In genomic region chr13:72803374-72803773, GRCm38 (mm10) we compare ENCODE assay signal across 27 mouse cellular contexts.
DNase-seq lines count a peak whose midpoint lies in the region; ATAC-seq and TF ChIP-seq lines count a peak whose summit lies in the region.
"Had no signal": no experiment of that assay in that cellular context is flagged by ENCODE, and none has a peak within 500 bp of the region (broad histone marks: within the 10 kb centered on the region; RNA-seq: fewer than 3 reads in every experiment).

No protein-coding gene starts in this region.

- DNase-seq in hindbrain, embryonic 11.5 days (ENCODE audit: low spot score): peak; percentile 42
- no peak for DNase-seq in hindbrain, embryonic 10.5 days (ENCODE audit: low spot score)
- DNase-seq in midbrain, embryonic 14.5 days: peak; percentile 18
- no peak for DNase-seq in midbrain, postnatal 0 days (ENCODE audit: low spot score)
- DNase-seq in brain, embryonic 14.5 days (ENCODE audit: low read depth): peak; percentile 34
- peak; percentile 40 for DNase-seq in hindbrain, embryonic 14.5 days (ENCODE audit: low spot score)
- no peak for DNase-seq in liver, postnatal 0 days
- DNase-seq: adrenal gland, adult 2 months; adrenal gland, postnatal 14 days; cerebellum, adult 11-12 months; cerebellum, adult 8-10 months; cerebellum, postnatal 10 days; cerebellum, postnatal 36 days; embryo, embryonic 11 days; gastrocnemius, postnatal 10 days; gastrocnemius, postnatal 36 days; heart, postnatal 10 days had no signal

- TF ChIP-seq EP300 in liver, postnatal 0 days (IDR thresholded peaks at IDR 0.05; ENCODE audit: low read depth): no peak

- TF ChIP-seq POLR2A in brain, embryonic 14.5 days (IDR thresholded peaks at IDR 0.05; ENCODE audit: borderline replicate concordance, extremely low read depth, insufficient read depth, insufficient read length, poor library complexity, severe bottlenecking): no peak

- H3K4me2 ChIP-seq in hindbrain, embryonic 11.5 days (replicated peaks; ENCODE audit: low read depth, low read length): no peak overlapping the region
- H3K4me2 ChIP-seq in midbrain, embryonic 14.5 days (ENCODE audit: low read length): no peak overlapping the region
- H3K4me2 ChIP-seq in midbrain, postnatal 0 days (ENCODE audit: low read depth, low read length, poor library complexity, severe bottlenecking): no peak overlapping the region
- no peak overlapping the region for H3K4me2 ChIP-seq in hindbrain, embryonic 14.5 days (replicated peaks)
- no peak overlapping the region for H3K4me2 ChIP-seq in kidney, embryonic 14.5 days (replicated peaks; ENCODE audit: low read depth, low read length)
- H3K4me2 ChIP-seq in liver, postnatal 0 days (ENCODE audit: low read depth, low read length): no peak overlapping the region
- H3K4me2 ChIP-seq: embryonic facial prominence, embryonic 13.5 days; forebrain, embryonic 13.5 days; heart, embryonic 12.5 days; heart, embryonic 15.5 days; intestine, embryonic 15.5 days had no signal

- WGBS in hindbrain, embryonic 11.5 days: 47% methylated on average over 11 of the region's 11 CpGs
- 64% methylated on average over 11 of the region's 11 CpGs for WGBS in hindbrain, embryonic 10.5 days
- 38% methylated on average over 11 of the region's 11 CpGs for WGBS in midbrain, embryonic 14.5 days
- 42% methylated on average over 11 of the region's 11 CpGs for WGBS in midbrain, postnatal 0 days
- 25% methylated on average over 11 of the region's 11 CpGs for WGBS in hindbrain, embryonic 14.5 days
- 44% methylated on average over 11 of the region's 11 CpGs for WGBS in kidney, embryonic 14.5 days
- WGBS in liver, postnatal 0 days (ENCODE audit: insufficient replicate concordance): 60% methylated on average over 11 of the region's 11 CpGs

- TF ChIP-seq CTCF in midbrain, postnatal 0 days (IDR thresholded peaks at IDR 0.05): no peak
- no peak for TF ChIP-seq CTCF in brain, embryonic 14.5 days (IDR thresholded peaks at IDR 0.05; ENCODE audit: borderline replicate concordance, extremely low read depth, insufficient read depth, insufficient read length)
- no peak for TF ChIP-seq CTCF in liver, postnatal 0 days (IDR thresholded peaks at IDR 0.05; ENCODE audit: low read depth)

- H3K27ac ChIP-seq in hindbrain, embryonic 11.5 days (ENCODE audit: low read depth, low read length): no peak overlapping the region
- H3K27ac ChIP-seq in hindbrain, embryonic 10.5 days: no peak overlapping the region
- H3K27ac ChIP-seq in midbrain, embryonic 14.5 days (replicated peaks; ENCODE audit: low read depth, low read length): no peak overlapping the region
- no peak overlapping the region for H3K27ac ChIP-seq in midbrain, postnatal 0 days (ENCODE audit: low read depth, low read length)
- H3K27ac ChIP-seq in hindbrain, embryonic 14.5 days: no peak overlapping the region
- H3K27ac ChIP-seq in kidney, embryonic 14.5 days (ENCODE audit: low read depth, low read length): no peak overlapping the region
- H3K27ac ChIP-seq in liver, postnatal 0 days (ENCODE audit: low read depth): no peak overlapping the region
- H3K27ac ChIP-seq: embryonic facial prominence, embryonic 10.5 days; embryonic facial prominence, embryonic 13.5 days; forebrain, embryonic 10.5 days; forebrain, embryonic 13.5 days; heart, embryonic 15.5 days; intestine, embryonic 15.5 days had no signal

- H3K9ac ChIP-seq in hindbrain, embryonic 11.5 days (ENCODE audit: low read depth, low read length): no peak overlapping the region
- H3K9ac ChIP-seq in midbrain, embryonic 14.5 days (replicated peaks; ENCODE audit: low read length): no peak overlapping the region
- H3K9ac ChIP-seq in midbrain, postnatal 0 days (replicated peaks; ENCODE audit: low read length, poor library complexity, severe bottlenecking): no peak overlapping the region
- no peak overlapping the region for H3K9ac ChIP-seq in hindbrain, embryonic 14.5 days
- H3K9ac ChIP-seq in kidney, embryonic 14.5 days (ENCODE audit: low read depth, low read length): no peak overlapping the region
- H3K9ac ChIP-seq in liver, postnatal 0 days (replicated peaks): no peak overlapping the region
- H3K9ac ChIP-seq: embryonic facial prominence, embryonic 13.5 days; forebrain, embryonic 13.5 days; heart, embryonic 12.5 days; heart, embryonic 15.5 days; intestine, embryonic 15.5 days had no signal

- no peaks in the 10 kb centered on the region for H3K36me3 ChIP-seq in hindbrain, embryonic 11.5 days (ENCODE audit: control insufficient read depth, insufficient read depth, low read length)
- H3K36me3 ChIP-seq in hindbrain, embryonic 10.5 days: no peaks in the 10 kb centered on the region
- no peaks in the 10 kb centered on the region for H3K36me3 ChIP-seq in midbrain, embryonic 14.5 days (ENCODE audit: control insufficient read depth, insufficient read depth, low read length)
- no peaks in the 10 kb centered on the region for H3K36me3 ChIP-seq in midbrain, postnatal 0 days (ENCODE audit: insufficient read depth, low read length)
- no peaks in the 10 kb centered on the region for H3K36me3 ChIP-seq in hindbrain, embryonic 14.5 days (replicated peaks; ENCODE audit: control insufficient read depth, insufficient read depth)
- H3K36me3 ChIP-seq in kidney, embryonic 14.5 days (ENCODE audit: control insufficient read depth, insufficient read depth, low read length): no peaks in the 10 kb centered on the region
- no peaks in the 10 kb centered on the region for H3K36me3 ChIP-seq in liver, postnatal 0 days (replicated peaks; ENCODE audit: insufficient read depth, low read length)
- H3K36me3 ChIP-seq: embryonic facial prominence, embryonic 10.5 days; embryonic facial prominence, embryonic 13.5 days; forebrain, embryonic 10.5 days; heart, embryonic 12.5 days; heart, embryonic 15.5 days; intestine, embryonic 15.5 days had no signal

- 0 out of 2 replicates have a peak, but pooled peaks have one; percentile 33 for ATAC-seq in hindbrain, embryonic 11.5 days (ENCODE audit: low FRiP score)
- no peak for ATAC-seq in midbrain, embryonic 14.5 days (ENCODE audit: low FRiP score, low TSS enrichment)
- ATAC-seq in midbrain, postnatal 0 days (ENCODE audit: low FRiP score): no peak
- no peak for ATAC-seq in hindbrain, embryonic 14.5 days (ENCODE audit: low FRiP score)
- ATAC-seq in kidney, embryonic 14.5 days (ENCODE audit: low FRiP score, low TSS enrichment): no peak
- no peak for ATAC-seq in liver, postnatal 0 days
- ATAC-seq: CD4-positive, CD25-positive, alpha-beta regulatory T cell, adult 4 months; forebrain, embryonic 13.5 days; forebrain, embryonic 16.5 days; intestine, embryonic 15.5 days had no signal

- H3K9me3 ChIP-seq in hindbrain, embryonic 11.5 days (ENCODE audit: control insufficient read depth, low read length): no peaks in the 10 kb centered on the region
- no peaks in the 10 kb centered on the region for H3K9me3 ChIP-seq in hindbrain, embryonic 10.5 days
- no peaks in the 10 kb centered on the region for H3K9me3 ChIP-seq in midbrain, embryonic 14.5 days (ENCODE audit: control insufficient read depth, low read length)
- H3K9me3 ChIP-seq in midbrain, postnatal 0 days (ENCODE audit: low read length): no peaks in the 10 kb centered on the region
- 0 out of 2 replicates have a peak, but pooled peaks cover 3% of the 10 kb centered on the region for H3K9me3 ChIP-seq in hindbrain, embryonic 14.5 days (ENCODE audit: control insufficient read depth, low read length)
- no peaks in the 10 kb centered on the region for H3K9me3 ChIP-seq in kidney, embryonic 14.5 days (ENCODE audit: control insufficient read depth, low read length)
- no peaks in the 10 kb centered on the region for H3K9me3 ChIP-seq in liver, postnatal 0 days (ENCODE audit: low read length)
- H3K9me3 ChIP-seq: embryonic facial prominence, embryonic 10.5 days; embryonic facial prominence, embryonic 13.5 days; forebrain, embryonic 10.5 days; forebrain, embryonic 13.5 days; heart, embryonic 12.5 days; heart, embryonic 15.5 days; intestine, embryonic 15.5 days had no signal

- no peaks in the 10 kb centered on the region; the same call in 1 of the 2 replicates for H3K27me3 ChIP-seq in hindbrain, embryonic 11.5 days (ENCODE audit: control insufficient read depth, insufficient read depth, low read length)
- H3K27me3 ChIP-seq in hindbrain, embryonic 10.5 days (ENCODE audit: insufficient read depth, poor library complexity, severe bottlenecking): peaks cover 17% of the 10 kb centered on the region
- H3K27me3 ChIP-seq in midbrain, embryonic 14.5 days (ENCODE audit: control insufficient read depth, insufficient read depth, low read length): no peaks in the 10 kb centered on the region
- no peaks in the 10 kb centered on the region for H3K27me3 ChIP-seq in midbrain, postnatal 0 days (ENCODE audit: insufficient read depth, low read length)
- no peaks in the 10 kb centered on the region for H3K27me3 ChIP-seq in hindbrain, embryonic 14.5 days (ENCODE audit: control insufficient read depth, insufficient read depth, low read length)
- no peaks in the 10 kb centered on the region for H3K27me3 ChIP-seq in kidney, embryonic 14.5 days (ENCODE audit: control insufficient read depth, insufficient read depth, low read length)
- no peaks in the 10 kb centered on the region for H3K27me3 ChIP-seq in liver, postnatal 0 days (ENCODE audit: insufficient read depth, low read length)
- H3K27me3 ChIP-seq: heart, embryonic 12.5 days; heart, embryonic 15.5 days; intestine, embryonic 15.5 days had no signal

- H3K4me1 ChIP-seq in hindbrain, embryonic 11.5 days (replicated peaks; ENCODE audit: control insufficient read depth, insufficient read depth, low read length): no peaks in the 10 kb centered on the region
- H3K4me1 ChIP-seq in hindbrain, embryonic 10.5 days (replicated peaks): peaks cover 11% of the 10 kb centered on the region
- H3K4me1 ChIP-seq in midbrain, embryonic 14.5 days (ENCODE audit: control insufficient read depth, insufficient read depth, low read length): no peaks in the 10 kb centered on the region
- H3K4me1 ChIP-seq in midbrain, postnatal 0 days (ENCODE audit: insufficient read depth, low read length): no peaks in the 10 kb centered on the region
- no peaks in the 10 kb centered on the region; the same call in 1 of the 2 replicates for H3K4me1 ChIP-seq in hindbrain, embryonic 14.5 days (replicated peaks; ENCODE audit: control insufficient read depth, insufficient read depth, low read length)
- no peaks in the 10 kb centered on the region for H3K4me1 ChIP-seq in kidney, embryonic 14.5 days (ENCODE audit: control insufficient read depth, insufficient read depth, low read length)
- H3K4me1 ChIP-seq in liver, postnatal 0 days (ENCODE audit: insufficient read depth): no peaks in the 10 kb centered on the region
- H3K4me1 ChIP-seq: embryonic facial prominence, embryonic 13.5 days; heart, embryonic 12.5 days; heart, embryonic 15.5 days; intestine, embryonic 15.5 days had no signal

- no peak overlapping the region for H3K4me3 ChIP-seq in hindbrain, embryonic 11.5 days (ENCODE audit: low read depth, low read length)
- H3K4me3 ChIP-seq in hindbrain, embryonic 10.5 days: no peak overlapping the region
- no peak overlapping the region for H3K4me3 ChIP-seq in midbrain, embryonic 14.5 days (replicated peaks; ENCODE audit: low read depth, low read length)
- H3K4me3 ChIP-seq in midbrain, postnatal 0 days (ENCODE audit: low read depth, low read length): no peak overlapping the region
- H3K4me3 ChIP-seq in hindbrain, embryonic 14.5 days (replicated peaks; ENCODE audit: low read length): no peak overlapping the region
- H3K4me3 ChIP-seq in kidney, embryonic 14.5 days (ENCODE audit: low read length): no peak overlapping the region
- no peak overlapping the region for H3K4me3 ChIP-seq in liver, postnatal 0 days (ENCODE audit: low read depth, low read length)
- H3K4me3 ChIP-seq: embryonic facial prominence, embryonic 10.5 days; embryonic facial prominence, embryonic 13.5 days; forebrain, embryonic 10.5 days; forebrain, embryonic 13.5 days; heart, embryonic 12.5 days; heart, embryonic 15.5 days; intestine, embryonic 15.5 days had no signal

Comparison
In these comparisons a context has a peak if more than half of its experiments do, and no peak if none do; other contexts are left out.
1. DNase-seq: peak in hindbrain, embryonic 11.5 days (single experiment), midbrain, embryonic 14.5 days (single experiment), brain, embryonic 14.5 days (single experiment) and hindbrain, embryonic 14.5 days (single experiment); none in hindbrain, embryonic 10.5 days (single experiment), midbrain, postnatal 0 days (single experiment) and liver, postnatal 0 days (single experiment).